Mouse (Mus musculus) lung, postnatal 10 days (tissue): Measurements from ENCODE around the gene Prr19.
A peak's percentile ranks its signal among the peaks of the same experiment; 100 is the strongest.
"Not testable (repeated sequence)": the region's sequence is repeated elsewhere in the genome, so short reads cannot be mapped to it uniquely, and the experiment has no call there.

Experiments
- DNase-seq: peaks from one replicate; pipeline ENCODE4 v3.0.0; 2021

Prr19 gene

GRCm38 (mm10) chr7:25301063-25301462, at the start of gene Prr19:
Prr19 (plus strand) TSS chr7:25301411.
- DNase-seq: peak; percentile 57

GRCm38 (mm10) chr7:25251822-25252221, 49.4 kb upstream of the Prr19 start:
- no peak for DNase-seq

- no peak for DNase-seq
Observed at GRCm38 (mm10) chr7:25261896-25262295, 39.3 kb upstream of the Prr19 start.

DNA sequence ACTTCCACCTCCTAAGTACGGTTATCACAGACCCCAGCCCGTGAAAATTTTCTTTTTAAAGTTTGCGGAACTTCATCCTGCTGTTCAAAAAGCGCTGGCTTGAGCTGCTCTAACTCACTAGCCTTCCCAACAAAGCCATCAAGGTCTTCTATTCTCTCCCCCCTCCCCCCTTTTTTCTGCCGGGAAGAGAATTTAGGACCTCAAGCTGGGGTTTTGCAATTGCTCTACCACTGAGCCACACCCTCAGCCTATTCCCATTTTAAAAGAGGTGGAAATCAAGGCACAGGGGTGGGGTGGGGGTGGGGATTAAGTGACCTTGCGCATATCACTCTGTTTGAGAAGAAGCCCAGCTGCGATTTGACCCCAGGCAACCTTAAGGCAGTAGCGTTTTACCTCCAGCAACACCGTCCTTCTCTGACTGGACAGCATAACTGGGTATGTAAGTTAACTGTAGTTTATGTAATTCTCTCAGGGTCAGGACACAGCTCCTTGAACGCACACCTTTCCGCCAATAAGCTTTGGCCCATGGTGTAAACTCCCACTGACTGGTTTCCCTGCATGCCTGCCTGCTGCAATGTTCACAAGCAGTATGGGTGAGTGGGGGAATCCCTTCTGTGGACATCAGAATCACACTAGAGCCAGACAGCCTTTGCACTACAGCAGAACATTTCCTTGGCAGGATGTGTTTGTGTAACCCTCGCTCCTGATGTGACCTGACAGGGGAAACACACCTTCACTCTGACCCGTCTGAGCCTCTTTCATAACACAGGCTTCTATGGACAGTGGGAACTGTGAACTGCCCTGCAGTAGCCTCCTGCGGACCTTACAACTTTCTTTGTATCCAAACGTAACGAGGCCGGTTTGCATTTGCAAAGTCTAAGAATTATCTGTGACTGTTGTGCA, 37.0 kb upstream of the Prr19 start:
- DNase-seq: no peak

- not testable (repeated sequence) for DNase-seq
Observed at GRCm38 (mm10) chr7:25265743-25266142, 35.5 kb upstream of the Prr19 start.

DNA sequence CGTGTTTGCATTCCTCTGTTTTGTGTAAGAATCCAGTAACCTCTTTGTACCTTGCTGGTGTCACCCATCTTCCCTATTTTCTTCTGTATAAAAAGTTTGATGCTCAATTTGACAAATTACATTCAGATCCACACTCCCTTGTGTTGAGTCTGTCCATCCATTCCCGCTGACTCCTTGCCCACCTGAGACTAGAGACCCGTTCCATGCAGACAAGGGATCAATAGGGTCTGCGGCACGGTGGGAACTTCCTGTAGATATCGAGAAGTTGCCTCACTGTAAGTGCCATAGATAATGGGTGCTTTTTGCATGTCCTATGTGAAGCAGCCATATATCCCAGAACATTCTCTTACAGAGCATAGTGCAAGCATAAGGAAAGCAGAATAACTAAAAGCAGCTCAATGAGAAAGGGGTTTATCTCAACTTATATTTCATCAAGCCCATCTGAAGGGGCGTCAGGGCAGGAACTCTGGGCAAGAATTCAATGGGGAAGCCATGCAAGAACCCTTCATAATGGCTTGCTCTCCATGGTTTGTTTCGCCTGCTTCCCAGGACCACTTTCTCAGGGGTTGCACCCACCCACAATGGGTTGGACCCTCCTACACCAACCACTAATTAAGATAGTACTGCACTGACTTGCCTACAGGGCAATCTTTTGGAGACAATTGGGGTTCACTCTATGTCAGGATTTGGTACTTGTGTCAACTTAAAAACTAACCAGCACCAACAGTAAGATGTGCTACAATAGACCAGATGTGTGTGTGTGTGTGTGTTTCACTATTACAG, 34.8 kb upstream of the Prr19 start:
- no peak for DNase-seq

GRCm38 (mm10) chr7:25267301-25267750, 33.9 kb upstream of the Prr19 start, which contains the start of gene Cic:
Cic (plus strand) TSS chr7:25267704.
- DNase-seq: peak; percentile 100

- peak; percentile 100 for DNase-seq
Observed at GRCm38 (mm10) chr7:25267751-25268463, 33.3 kb upstream of the Prr19 start.

- DNase-seq: no peak
Observed at GRCm38 (mm10) chr7:25268588-25268987, 32.6 kb upstream of the Prr19 start.

DNA sequence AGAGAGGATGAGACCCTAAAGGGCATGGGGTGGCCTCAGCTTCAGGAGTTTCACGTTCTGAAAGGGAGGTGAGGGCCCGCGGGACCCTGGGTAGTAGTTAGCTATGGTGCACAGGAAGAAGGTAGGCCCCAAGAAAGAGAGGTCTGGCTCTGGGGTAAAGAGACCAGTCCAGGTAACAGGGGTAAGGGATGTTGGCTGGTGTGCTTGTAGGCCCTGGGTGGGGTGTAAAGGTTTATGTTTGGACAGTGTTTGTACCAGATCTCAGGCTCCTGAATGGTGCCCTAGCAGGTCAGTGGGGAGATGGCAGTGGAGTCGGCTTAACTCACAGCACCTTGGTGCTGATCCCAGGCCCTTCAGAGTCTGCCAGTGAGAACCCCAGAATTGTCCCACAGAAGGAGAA, 32.2 kb upstream of the Prr19 start:
- DNase-seq: peak; percentile 8

GRCm38 (mm10) chr7:25269545-25270271, 31.5 kb upstream of the Prr19 start:
- peak; percentile 22 for DNase-seq

DNA sequence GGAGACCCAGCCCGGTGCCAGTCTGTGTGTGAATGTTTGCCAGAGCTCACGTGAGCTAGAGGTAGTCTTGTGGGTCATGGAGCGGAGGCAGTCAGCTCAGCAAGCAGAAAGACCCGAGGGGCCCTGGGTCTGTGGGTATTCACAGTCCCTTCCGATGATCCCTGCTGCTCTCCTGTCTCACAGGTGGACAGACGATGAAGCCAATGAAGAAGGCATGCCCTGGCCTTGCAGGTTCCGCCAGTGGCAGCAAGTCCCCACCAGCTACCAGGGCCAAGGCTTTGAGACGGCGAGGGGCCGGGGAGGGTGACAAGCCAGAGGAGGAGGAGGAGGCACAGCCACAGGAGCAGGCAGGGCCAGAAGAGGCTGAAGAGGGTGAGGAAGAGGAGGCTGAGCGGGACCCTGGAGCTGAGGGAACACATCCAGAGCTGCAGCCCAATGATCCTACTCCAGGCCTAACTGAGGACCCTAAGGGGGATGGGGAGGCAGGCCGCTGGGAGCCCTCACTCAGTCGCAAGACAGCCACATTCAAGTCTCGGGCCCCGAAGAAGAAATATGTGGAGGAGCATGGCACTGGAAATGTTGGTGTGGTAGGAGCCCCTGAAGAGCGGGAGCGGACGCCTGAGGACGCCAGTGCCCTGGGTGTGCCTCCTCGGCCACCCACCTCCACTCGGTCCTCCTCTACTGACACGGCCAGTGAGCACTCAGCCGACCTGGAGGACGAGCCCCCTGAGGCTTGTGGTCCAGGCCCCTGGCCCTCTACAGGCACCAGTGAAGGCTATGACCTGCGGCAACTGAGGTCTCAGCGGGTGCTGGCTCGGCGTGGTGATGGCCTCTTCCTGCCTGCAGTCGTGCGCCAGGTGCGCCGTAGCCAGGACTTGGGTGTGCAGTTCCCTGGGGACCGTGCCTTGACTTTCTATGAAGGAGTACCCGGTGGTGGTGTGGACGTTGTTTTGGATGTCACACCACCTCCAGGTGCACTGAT, 30.3 kb upstream of the Prr19 start:
- DNase-seq: no peak

- DNase-seq: no peak
Observed at GRCm38 (mm10) chr7:25271651-25272444, 29.4 kb upstream of the Prr19 start.

- DNase-seq: peak; percentile 8
Observed at GRCm38 (mm10) chr7:25272445-25273258, 28.6 kb upstream of the Prr19 start.

GRCm38 (mm10) chr7:25273259-25274241, 27.7 kb upstream of the Prr19 start:
- peak; percentile 4 for DNase-seq

- peak; percentile 4 for DNase-seq
Observed at GRCm38 (mm10) chr7:25274571-25274970, 26.6 kb upstream of the Prr19 start.

DNA sequence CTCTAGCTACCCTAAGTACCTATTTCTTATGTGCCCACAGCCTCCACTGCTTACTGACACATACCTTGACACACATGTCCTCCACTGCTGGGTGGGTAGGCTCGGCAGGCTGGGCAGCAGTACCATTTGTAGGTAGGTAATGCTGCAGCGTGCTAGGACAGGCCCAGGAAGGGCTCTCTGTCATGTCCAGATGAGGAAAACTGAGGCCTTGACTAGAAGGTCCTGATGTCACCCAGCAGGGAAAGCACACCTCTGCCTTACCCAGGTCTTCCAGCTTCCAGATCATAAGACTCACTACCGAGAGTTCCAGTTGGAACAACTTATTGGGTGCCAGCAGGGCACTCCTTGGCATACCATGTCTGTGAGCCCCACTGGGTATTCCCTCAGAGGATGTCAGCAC, 26.2 kb upstream of the Prr19 start:
- DNase-seq: no peak
